Mouse (Mus musculus): ENCODE results near the gene Bmp2k. TPM values are rescaled to one million over a fixed set of nuclear protein-coding genes. Genes with fewer than 3 reads are reported as not detected.
"Not testable (repeated sequence)": the region's sequence is repeated elsewhere in the genome, so short reads cannot be mapped to it uniquely, and the experiment has no call there.

The Bmp2k gene
- polyA plus RNA-seq, 1 experiment from 2014 or later: 7.1 TPM

DNA sequence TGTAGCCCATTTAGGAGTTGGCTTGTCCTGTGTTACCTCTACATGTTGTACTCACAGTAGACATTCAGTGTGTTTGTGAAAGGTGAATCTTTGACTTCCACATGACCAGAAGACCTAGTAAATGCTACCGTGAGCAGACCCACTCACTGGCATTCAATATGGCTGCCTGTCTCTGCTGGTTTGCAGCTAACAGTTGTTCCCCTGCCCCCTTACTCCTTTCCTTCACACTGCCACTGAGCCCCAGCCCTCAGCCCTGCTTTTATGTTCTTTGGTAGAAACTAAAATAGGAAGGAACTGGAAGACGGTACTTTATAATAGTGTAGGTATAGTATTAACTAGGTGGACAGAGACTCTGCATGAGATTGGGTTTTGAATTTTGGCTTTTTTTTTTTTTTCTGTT, 8.4 kb downstream of the Bmp2k start:
- Histone ChIP-seq H3K9me3 (replicated peaks) (no peaks in the 10 kb centered on the region), H3K4me3 (no peak overlapping the region), H3K27me3 (no peaks in the 10 kb centered on the region), H3K36me3 (no peaks in the 10 kb centered on the region), H3K9ac (no peak overlapping the region), H3K4me2 (no peak overlapping the region), H3K27ac (no peak overlapping the region), H3K4me1 (replicated peaks) (no peaks in the 10 kb centered on the region)
- 92% methylated on average over 2 of the region's 2 CpGs for WGBS
- ATAC-seq (replicated peaks; ENCODE audit: insufficient number of reproducible peaks, insufficient read depth, low FRiP score, low read depth): no peak

DNA sequence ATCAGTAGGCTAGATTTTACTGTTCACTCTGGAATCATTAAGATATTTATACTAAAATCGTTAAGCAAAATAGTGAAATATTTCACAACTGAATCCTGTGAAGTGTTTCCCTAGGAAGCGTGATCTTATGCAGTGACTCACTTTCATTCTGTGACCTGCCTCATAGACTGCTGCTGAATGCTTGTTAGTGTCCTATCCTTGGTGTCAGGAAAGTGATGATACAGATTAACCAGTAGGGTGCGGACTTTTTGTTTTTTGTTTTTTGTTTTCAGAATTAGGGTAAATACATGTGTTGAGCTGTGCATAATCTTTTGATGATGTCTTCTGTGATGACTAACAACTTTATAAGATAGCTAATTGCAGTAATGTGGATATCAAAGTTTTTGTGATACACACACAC, 9.4 kb downstream of the Bmp2k start:
- no peak overlapping the region for H3K4me2 ChIP-seq
- WGBS: 85% methylated on average over 3 of the region's 3 CpGs
- no peak overlapping the region for H3K27ac ChIP-seq
- no peaks in the 10 kb centered on the region for H3K4me1 ChIP-seq (replicated peaks)
- ATAC-seq (replicated peaks; ENCODE audit: insufficient number of reproducible peaks, insufficient read depth, low FRiP score, low read depth): no peak
- no peaks in the 10 kb centered on the region for H3K9me3 ChIP-seq (replicated peaks)
- H3K9ac ChIP-seq: no peak overlapping the region
- H3K27me3 ChIP-seq: no peaks in the 10 kb centered on the region
- no peaks in the 10 kb centered on the region for H3K36me3 ChIP-seq
- no peak overlapping the region for H3K4me3 ChIP-seq

DNA sequence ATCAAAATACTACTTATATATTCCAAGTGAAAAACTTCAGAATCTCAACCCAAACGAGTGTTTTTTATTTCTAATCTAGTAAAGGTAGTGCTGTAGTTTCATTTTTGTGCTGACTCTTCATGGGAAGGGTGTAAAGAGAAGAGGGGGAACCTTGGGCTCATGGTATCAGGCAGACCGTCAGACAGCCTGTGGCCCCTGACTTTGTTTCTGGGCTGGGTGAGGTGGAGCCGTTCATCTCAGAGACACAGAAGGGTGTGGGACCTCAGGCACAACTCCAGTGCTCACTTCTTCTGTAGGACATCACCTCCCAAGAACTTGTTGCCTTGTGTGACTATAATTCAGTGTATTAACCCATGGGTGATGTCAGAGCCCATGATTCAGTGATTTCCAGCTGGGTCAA, 10.0 kb downstream of the Bmp2k start:
- no peak for ATAC-seq (replicated peaks; ENCODE audit: insufficient number of reproducible peaks, insufficient read depth, low FRiP score, low read depth)

DNA sequence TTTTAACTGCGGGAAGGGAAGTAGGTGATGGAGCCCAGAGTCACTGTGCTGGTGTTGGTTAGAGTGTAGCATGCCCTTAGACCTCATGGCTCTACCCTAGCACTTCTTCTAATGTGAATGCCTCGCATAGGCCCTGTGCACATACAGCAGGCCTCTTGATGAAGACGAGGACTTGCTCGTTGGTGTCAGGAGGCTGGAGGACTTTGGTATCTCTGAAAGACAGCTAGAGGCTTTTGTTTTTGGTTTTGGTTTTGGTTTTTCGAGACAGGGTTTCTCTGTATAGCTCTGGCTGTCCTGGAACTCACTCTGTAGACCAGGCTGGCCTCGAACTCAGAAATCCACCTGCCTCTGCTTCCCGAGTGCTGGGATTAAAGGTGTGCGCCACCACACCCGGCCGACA, 11.7 kb downstream of the Bmp2k start:
- H3K4me1 ChIP-seq (replicated peaks); H3K4me3 ChIP-seq; H3K9ac ChIP-seq; H3K27ac ChIP-seq; ATAC-seq (replicated peaks; ENCODE audit: insufficient number of reproducible peaks, insufficient read depth, low FRiP score, low read depth); H3K4me2 ChIP-seq; H3K27me3 ChIP-seq; H3K36me3 ChIP-seq; H3K9me3 ChIP-seq (replicated peaks): not testable (repeated sequence)
- WGBS: 88% methylated on average over 10 of the region's 10 CpGs

More for the DNA sequence above, 10.0 kb downstream of the Bmp2k start:
- H3K36me3 ChIP-seq: no peaks in the 10 kb centered on the region
- WGBS: 79% methylated on average over 3 of the region's 3 CpGs
- H3K27ac ChIP-seq: no peak overlapping the region
- H3K9ac ChIP-seq: no peak overlapping the region
- no peaks in the 10 kb centered on the region for H3K9me3 ChIP-seq (replicated peaks)
- no peak overlapping the region for H3K4me3 ChIP-seq
- no peak overlapping the region for H3K4me2 ChIP-seq
- no peaks in the 10 kb centered on the region for H3K4me1 ChIP-seq (replicated peaks)
- no peaks in the 10 kb centered on the region for H3K27me3 ChIP-seq

DNA sequence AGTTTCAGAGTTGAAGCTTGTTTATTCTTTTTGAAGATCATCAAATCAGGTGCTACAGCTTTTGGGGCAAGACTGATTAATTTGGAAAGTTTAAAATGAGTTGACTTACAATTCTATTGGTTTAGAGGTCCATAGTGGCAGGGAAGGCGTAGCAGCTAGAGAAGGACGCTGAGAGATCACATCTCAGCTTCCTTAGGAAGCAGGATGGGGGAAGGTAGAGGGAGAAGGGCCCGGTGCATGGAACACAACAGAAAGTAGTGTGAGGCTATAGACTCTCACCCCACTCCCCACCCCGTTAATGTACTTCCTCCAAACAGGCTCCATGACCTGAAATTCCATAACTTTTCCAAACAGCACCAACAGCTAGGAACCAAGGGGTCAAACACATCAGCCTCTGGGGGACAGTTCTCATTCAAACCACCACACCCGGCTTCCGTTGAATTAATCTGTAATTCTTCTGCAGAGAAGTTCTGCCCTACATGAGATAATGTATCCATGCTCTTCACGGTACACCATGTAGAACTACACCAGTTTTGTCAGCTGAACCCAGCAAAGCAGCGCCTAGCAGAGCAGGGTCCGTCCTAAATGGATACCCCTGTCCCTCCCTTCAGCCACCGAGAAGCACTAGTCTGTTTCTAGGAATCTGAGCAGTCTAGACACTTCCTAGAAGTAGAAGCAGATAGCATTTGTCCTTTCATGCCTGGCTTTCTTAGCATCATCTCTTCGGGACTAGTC, 12.3 kb downstream of the Bmp2k start:
- Histone ChIP-seq H3K27ac (no peak overlapping the region), H3K9ac (no peak overlapping the region), H3K4me1 (replicated peaks) (no peaks in the 10 kb centered on the region), H3K4me2 (no peak overlapping the region), H3K9me3 (replicated peaks) (no peaks in the 10 kb centered on the region), H3K4me3 (no peak overlapping the region), H3K27me3 (no peaks in the 10 kb centered on the region), H3K36me3 (no peaks in the 10 kb centered on the region)
- WGBS: 71% methylated on average over 11 of the region's 11 CpGs
- no peak for ATAC-seq (replicated peaks; ENCODE audit: insufficient number of reproducible peaks, insufficient read depth, low FRiP score, low read depth)

DNA sequence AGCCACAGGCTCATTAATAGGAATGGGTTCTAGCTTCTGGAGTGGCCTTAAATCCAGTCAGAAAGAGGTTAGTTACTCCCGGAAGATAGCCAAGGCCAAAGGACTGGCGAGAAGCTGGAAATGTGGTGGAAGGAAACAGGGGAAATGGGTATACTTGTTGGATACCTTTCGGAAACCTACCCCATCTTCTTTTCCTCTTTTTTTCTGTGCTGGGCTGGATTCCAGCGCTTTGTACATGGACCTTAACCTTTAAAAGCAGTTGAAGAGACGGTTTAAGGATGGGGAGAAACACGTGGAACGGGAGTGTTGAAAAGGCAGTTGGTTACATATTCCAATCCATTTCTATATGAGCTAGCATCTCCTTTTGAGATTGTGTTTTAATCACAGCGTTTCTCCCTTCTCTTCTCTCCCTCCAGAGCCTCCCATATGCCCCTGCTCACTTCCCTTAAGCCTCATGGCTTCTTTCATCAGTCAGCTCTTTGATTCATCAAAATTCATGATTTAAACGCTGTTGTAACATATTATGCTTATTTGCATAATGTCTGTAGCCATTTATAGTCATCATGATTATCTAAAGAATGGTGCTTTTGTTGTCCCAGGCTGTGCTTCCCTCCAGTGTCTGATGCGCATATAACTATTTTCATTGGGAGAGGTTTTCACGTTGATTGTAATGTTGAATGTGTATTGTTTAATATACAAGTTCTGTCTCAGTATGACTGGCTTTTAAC, 18.5 kb downstream of the Bmp2k start:
- H3K9me3 ChIP-seq (replicated peaks): no peaks in the 10 kb centered on the region

DNA sequence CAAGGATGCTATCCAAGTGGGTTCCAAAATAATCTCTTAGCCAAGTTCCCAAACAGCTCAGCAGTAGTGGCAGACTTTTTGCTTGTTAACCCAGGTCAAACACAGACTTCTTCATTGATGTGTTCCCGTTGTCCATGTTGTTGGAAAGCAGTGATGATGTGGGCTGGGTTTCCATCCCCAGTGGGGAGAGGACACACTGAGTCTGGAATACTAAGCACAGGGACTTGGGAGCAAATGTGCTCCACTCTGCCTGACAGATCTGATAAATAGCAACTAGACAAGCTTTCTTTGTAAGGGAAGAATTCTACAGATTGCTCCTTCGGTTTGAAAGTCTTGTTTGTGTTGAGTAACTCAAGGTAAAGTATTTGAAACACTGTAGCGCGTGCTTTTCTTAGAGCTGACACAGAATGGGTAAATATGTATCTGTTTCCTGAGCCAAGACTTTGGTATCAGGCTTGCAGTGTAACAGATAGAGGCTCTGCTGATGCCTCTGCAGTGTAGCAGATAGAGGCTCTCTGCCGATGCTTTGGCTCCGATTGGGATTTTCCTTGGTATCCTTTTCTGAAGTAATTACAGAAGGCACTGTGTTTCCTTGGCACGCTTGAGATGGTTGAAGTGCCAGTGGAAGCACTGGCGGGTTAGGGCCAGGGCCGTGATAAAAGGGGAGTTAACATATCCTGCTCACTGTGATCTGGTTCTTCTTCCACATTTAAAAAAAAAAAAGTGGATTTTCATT, 19.5 kb downstream of the Bmp2k start:
- ATAC-seq (replicated peaks; ENCODE audit: insufficient number of reproducible peaks, insufficient read depth, low FRiP score, low read depth): no peak
- H3K27ac ChIP-seq: no peak overlapping the region
- H3K9me3 ChIP-seq (replicated peaks): no peaks in the 10 kb centered on the region
- H3K9ac ChIP-seq: no peak overlapping the region
- peaks cover 12% of the 10 kb centered on the region for H3K4me1 ChIP-seq (replicated peaks)
- WGBS: 68% methylated on average over 9 of the region's 9 CpGs
- H3K4me2 ChIP-seq: no peak overlapping the region
- H3K36me3 ChIP-seq: no peaks in the 10 kb centered on the region
- no peak overlapping the region for H3K4me3 ChIP-seq
- no peaks in the 10 kb centered on the region for H3K27me3 ChIP-seq

More for the DNA sequence above, 18.5 kb downstream of the Bmp2k start:
- ATAC-seq (replicated peaks; ENCODE audit: insufficient number of reproducible peaks, insufficient read depth, low FRiP score, low read depth): no peak
- H3K27ac ChIP-seq: no peak overlapping the region
- WGBS: 83% methylated on average over 11 of the region's 11 CpGs
- H3K36me3 ChIP-seq: no peaks in the 10 kb centered on the region
- H3K4me1 ChIP-seq (replicated peaks): peaks cover 12% of the 10 kb centered on the region
- no peak overlapping the region for H3K4me2 ChIP-seq
- no peaks in the 10 kb centered on the region for H3K27me3 ChIP-seq
- no peak overlapping the region for H3K9ac ChIP-seq
- no peak overlapping the region for H3K4me3 ChIP-seq

DNA sequence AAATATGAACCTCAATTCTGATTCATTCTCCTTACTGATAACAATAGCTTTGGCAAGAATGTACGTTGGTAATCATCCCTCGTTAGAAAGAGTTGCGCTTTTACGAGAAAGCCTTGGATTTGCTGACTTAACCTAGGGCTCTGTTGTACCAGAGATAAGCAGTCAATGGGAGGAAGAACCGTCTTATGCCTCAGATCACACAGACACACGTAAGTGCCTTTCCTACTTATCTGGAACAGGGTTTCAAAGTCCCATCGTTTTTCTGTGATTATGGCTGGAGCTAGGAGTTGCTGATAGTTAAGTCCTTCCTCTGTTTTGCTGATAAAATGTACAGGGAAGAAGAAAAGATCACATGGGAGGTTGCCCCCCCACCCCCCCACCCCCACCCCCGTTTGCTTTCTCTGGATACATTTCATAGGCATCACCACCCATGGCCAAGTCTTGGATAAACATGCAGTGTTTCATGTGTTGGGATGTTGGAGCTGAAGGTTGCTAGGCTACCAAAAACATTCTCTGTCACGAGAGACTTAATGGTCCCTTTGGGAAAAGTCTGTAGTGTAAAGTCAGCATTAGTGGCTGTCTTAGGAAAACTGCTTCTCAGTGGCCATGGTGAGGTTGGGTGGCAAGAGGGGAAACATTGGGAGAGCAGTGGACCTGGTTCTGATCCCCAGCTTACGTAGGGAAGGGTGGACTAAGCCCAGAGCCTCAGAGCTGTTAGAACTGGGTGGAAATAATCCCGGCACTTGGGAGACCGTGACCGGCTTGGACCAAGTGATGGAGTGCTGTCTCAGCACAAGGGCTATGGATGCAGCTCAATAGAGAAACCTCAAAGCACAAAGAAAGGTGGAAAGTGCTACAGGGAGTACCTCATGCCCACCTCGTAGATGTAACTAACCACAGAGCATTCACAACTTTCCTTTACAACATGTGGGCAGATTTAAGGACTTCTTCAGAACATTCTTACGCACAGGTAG, 25.1 kb downstream of the Bmp2k start:
- no peak overlapping the region for H3K27ac ChIP-seq
- ATAC-seq (replicated peaks; ENCODE audit: insufficient number of reproducible peaks, insufficient read depth, low FRiP score, low read depth): no peak
- H3K9ac ChIP-seq: no peak overlapping the region
- H3K27me3 ChIP-seq: no peaks in the 10 kb centered on the region
- no peaks in the 10 kb centered on the region for H3K36me3 ChIP-seq
- H3K4me2 ChIP-seq: no peak overlapping the region
- 50% methylated on average over 15 of the region's 15 CpGs for WGBS
- H3K4me1 ChIP-seq (replicated peaks): 0 out of 2 replicates have a peak, but pooled peaks cover 3% of the 10 kb centered on the region
- H3K9me3 ChIP-seq (replicated peaks): no peaks in the 10 kb centered on the region
- no peak overlapping the region for H3K4me3 ChIP-seq

DNA sequence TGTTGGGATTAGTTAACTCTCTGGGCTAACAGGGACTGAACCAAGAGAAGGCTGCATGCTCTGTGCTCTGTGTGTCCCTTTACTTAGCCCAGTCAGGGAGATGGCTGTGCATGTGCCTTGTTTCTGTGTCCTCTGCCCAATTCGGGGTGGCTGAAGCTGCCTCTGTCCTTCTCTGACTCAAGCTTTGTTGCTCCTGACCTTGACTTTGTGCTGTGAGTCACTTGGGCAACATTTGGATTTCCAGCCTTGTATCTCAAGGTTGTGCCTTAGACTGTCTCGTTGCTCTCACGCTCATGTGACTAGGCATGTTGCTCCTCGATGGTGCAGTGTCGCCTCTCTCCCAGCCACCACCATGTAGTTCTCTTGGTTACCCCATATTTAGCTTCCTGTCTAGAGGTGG, 27.3 kb downstream of the Bmp2k start:
- Histone ChIP-seq H3K36me3 (no peaks in the 10 kb centered on the region), H3K4me3 (no peak overlapping the region), H3K27me3 (no peaks in the 10 kb centered on the region), H3K9me3 (replicated peaks) (no peaks in the 10 kb centered on the region), H3K27ac (no peak overlapping the region), H3K4me1 (replicated peaks) (0 out of 2 replicates have a peak, but pooled peaks cover 3% of the 10 kb centered on the region), H3K4me2 (no peak overlapping the region), H3K9ac (no peak overlapping the region)
- no peak for ATAC-seq (replicated peaks; ENCODE audit: insufficient number of reproducible peaks, insufficient read depth, low FRiP score, low read depth)
- 76% methylated on average over 5 of the region's 5 CpGs for WGBS

DNA sequence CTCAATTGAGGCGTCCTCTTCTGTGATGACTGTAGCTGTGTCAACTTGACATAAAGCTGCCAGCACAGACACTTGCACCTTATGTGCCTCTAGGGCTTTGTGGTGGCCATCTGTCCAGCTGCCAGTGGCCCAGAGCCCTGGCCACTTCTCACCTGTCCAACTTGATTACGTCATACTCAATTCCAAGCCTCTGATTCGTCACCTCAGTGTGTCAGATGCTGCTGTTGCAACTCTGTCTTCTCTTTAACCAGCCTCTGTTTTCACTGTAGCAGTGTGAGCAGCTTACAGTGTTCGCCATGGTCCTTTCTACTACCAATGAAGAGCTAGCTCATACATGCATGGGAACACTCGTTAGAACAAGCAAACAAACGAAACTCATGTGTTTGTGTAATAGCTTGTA, 28.2 kb downstream of the Bmp2k start:
- no peak for ATAC-seq (replicated peaks; ENCODE audit: insufficient number of reproducible peaks, insufficient read depth, low FRiP score, low read depth)
- WGBS: 90% methylated on average over 6 of the region's 6 CpGs

More for the DNA sequence above, 28.2 kb downstream of the Bmp2k start:
- H3K36me3 ChIP-seq: no peaks in the 10 kb centered on the region
- H3K27ac ChIP-seq: no peak overlapping the region
- no peak overlapping the region for H3K9ac ChIP-seq
- no peak overlapping the region for H3K4me3 ChIP-seq
- no peaks in the 10 kb centered on the region for H3K27me3 ChIP-seq
- H3K9me3 ChIP-seq (replicated peaks): no peaks in the 10 kb centered on the region
- no peak overlapping the region for H3K4me2 ChIP-seq
- 0 out of 2 replicates have a peak, but pooled peaks cover 3% of the 10 kb centered on the region for H3K4me1 ChIP-seq (replicated peaks)

Measured in heart, embryonic 15.5 days (tissue).